Mouse (Mus musculus): ENCODE measurements around the gene Rere. TPM values are rescaled to one million over a fixed set of nuclear protein-coding genes. Genes with fewer than 3 reads are reported as not detected.
"Not testable (repeated sequence)": the region's sequence is repeated elsewhere in the genome, so short reads cannot be mapped to it uniquely, and the experiment has no call there.

The Rere gene
- polyA plus RNA-seq, 1 experiment, result 82.1 TPM

DNA sequence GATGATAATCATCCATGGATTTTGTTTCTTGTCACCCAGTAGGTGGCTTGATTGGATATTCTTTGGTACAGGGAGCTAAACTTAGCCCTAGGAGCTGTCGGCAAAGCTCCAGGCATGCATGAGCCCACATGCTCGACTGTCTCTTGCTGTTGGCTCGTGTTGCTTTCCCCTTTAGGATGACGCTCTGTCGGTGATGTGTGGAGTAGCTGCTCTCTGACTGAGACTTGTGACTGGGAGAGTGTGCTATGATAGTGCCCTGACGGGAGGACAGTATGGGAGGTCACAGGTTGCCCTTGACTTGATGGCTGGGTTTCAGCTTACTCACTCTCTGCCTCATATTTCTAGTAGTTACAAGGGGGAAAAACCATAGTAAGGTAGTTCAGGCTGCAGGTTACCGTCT lies 192.6 kb downstream of the Rere start:
- no peak for DNase-seq (ENCODE audit: low read depth)
- no peak for TF ChIP-seq POLR2A (IDR thresholded peaks at IDR 0.05; ENCODE audit: borderline replicate concordance, extremely low read depth, insufficient read depth, insufficient read length, poor library complexity, severe bottlenecking)
- no peak for TF ChIP-seq CTCF (IDR thresholded peaks at IDR 0.05; ENCODE audit: borderline replicate concordance, extremely low read depth, insufficient read depth, insufficient read length)

GRCm38 (mm10) chr4:150476258-150476657 lies 194.8 kb downstream of the Rere start:
- no peak for DNase-seq (ENCODE audit: low read depth)
- TF ChIP-seq POLR2A (IDR thresholded peaks at IDR 0.05; ENCODE audit: borderline replicate concordance, extremely low read depth, insufficient read depth, insufficient read length, poor library complexity, severe bottlenecking) (no peak), CTCF (IDR thresholded peaks at IDR 0.05; ENCODE audit: borderline replicate concordance, extremely low read depth, insufficient read depth, insufficient read length) (peak; percentile 21; the same call in 1 of the 2 replicates)

- no peak for TF ChIP-seq CTCF (IDR thresholded peaks at IDR 0.05; ENCODE audit: borderline replicate concordance, extremely low read depth, insufficient read depth, insufficient read length)
- no peak for TF ChIP-seq POLR2A (IDR thresholded peaks at IDR 0.05; ENCODE audit: borderline replicate concordance, extremely low read depth, insufficient read depth, insufficient read length, poor library complexity, severe bottlenecking)
- no peak for DNase-seq (ENCODE audit: low read depth)
Observed at GRCm38 (mm10) chr4:150478006-150478405, 196.6 kb downstream of the Rere start.

DNA sequence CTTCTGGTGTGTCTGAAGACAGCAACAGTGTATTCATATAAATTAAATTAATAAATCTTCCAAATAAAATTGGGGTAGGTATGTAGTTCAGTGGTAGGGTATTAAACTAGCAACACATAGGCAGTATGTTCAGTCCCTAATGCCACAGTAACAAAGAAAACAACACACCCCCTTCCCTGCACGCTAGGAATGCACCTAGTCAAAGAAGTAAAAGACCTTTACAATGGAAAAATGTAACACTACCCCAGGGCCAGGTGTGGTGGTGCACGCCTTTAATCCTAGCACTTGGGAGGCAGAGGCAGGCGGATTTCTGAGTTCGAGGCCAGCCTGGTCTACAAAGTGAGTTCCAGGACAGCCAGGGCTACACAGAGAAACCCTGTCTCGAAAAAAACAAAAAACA lies 201.6 kb downstream of the Rere start:
- DNase-seq (ENCODE audit: low read depth), result not testable (repeated sequence)

DNA sequence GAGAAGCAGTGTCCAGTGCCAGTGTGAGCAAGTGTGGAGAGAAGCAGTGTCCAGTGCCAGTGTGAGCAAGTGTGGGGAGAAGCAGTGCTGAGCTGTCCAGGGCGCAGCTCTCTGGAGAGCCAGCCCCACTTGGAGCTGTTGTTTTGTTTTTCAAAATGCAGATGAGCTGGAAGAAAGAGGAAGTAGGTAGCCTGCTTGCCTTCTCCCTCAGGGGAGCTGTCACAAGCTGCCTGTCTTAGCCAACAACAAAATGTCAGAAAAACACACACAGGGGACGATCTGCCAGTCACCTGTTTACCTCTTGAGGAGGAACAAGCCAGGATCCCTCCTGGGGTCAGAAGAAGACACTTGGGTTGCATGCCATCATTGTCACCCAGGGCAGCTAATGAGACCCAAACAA lies 204.7 kb downstream of the Rere start:
- no peak for DNase-seq (ENCODE audit: low read depth)
- TF ChIP-seq CTCF (IDR thresholded peaks at IDR 0.05; ENCODE audit: borderline replicate concordance, extremely low read depth, insufficient read depth, insufficient read length) (no peak), POLR2A (IDR thresholded peaks at IDR 0.05; ENCODE audit: borderline replicate concordance, extremely low read depth, insufficient read depth, insufficient read length, poor library complexity, severe bottlenecking) (no peak)

DNA sequence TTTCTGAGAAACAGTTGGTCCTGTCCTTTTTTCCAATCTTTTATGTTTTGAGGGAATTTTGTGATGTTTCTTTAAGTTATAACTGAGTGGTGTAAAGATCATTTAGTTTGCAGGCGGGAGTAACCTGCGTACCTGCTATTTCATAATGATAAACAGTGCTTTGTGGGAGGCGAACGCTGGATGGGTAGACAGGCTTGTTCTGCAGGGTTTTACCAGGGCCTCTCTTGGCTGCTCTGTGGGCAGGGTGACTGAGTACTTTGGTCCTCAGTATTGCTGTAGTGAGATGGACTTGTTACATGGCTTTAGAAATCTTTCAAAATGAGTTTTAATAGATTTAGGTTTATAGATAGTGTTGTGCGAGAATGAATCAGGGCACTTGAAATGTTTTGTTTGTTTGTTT lies 205.7 kb downstream of the Rere start:
- TF ChIP-seq CTCF (IDR thresholded peaks at IDR 0.05; ENCODE audit: borderline replicate concordance, extremely low read depth, insufficient read depth, insufficient read length) (no peak), POLR2A (IDR thresholded peaks at IDR 0.05; ENCODE audit: borderline replicate concordance, extremely low read depth, insufficient read depth, insufficient read length, poor library complexity, severe bottlenecking) (no peak)

GRCm38 (mm10) chr4:150488096-150488748 lies 206.8 kb downstream of the Rere start:
- TF ChIP-seq POLR2A (IDR thresholded peaks at IDR 0.05; ENCODE audit: borderline replicate concordance, extremely low read depth, insufficient read depth, insufficient read length, poor library complexity, severe bottlenecking), result no peak
- TF ChIP-seq CTCF (IDR thresholded peaks at IDR 0.05; ENCODE audit: borderline replicate concordance, extremely low read depth, insufficient read depth, insufficient read length), result no peak
- peak; percentile 98 for DNase-seq (ENCODE audit: low read depth)

More for the DNA sequence above, 205.7 kb downstream of the Rere start:
- no peak for DNase-seq (ENCODE audit: low read depth)

DNA sequence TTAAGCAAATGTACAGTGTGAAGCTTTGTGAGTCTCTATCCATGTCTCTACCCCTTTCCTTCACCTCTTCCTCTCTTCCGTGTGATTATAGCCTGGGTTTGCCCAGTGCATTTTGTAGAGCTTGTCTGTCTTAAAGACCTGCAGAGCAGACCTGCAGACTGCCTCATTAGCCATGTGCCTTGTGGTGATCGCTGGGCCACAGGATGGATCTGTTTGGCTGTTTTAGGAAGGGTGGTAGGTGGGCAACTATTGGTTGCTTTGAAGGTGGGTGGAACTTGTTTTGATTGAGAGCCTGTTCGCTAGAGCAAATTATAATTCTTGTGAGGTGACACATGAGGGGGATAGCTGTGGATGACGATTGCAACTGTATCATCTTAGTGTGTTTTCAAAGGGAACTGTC lies 207.3 kb downstream of the Rere start:
- no peak for DNase-seq (ENCODE audit: low read depth)
- TF ChIP-seq CTCF (IDR thresholded peaks at IDR 0.05; ENCODE audit: borderline replicate concordance, extremely low read depth, insufficient read depth, insufficient read length) (no peak), POLR2A (IDR thresholded peaks at IDR 0.05; ENCODE audit: borderline replicate concordance, extremely low read depth, insufficient read depth, insufficient read length, poor library complexity, severe bottlenecking) (no peak)

DNA sequence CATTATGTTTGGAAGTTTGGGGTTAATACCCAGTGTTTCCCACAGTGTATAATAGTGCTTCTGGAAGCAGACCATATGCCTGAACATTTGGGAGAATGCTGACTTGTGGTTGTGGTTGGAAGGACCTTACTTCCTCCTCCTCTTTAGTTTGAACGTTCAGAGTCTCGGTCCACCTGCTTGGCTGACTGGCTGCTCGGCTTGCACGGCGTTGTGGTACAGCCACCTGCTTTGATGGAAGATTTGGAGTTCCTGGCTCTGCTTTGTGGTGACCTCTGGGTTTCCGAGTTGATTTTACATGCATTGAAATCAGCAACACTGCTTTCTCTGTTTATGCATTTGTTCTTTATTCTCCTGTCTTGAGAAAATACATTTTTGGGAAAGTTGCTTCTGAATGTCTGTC lies 208.6 kb downstream of the Rere start:
- DNase-seq (ENCODE audit: low read depth), result no peak
- TF ChIP-seq POLR2A (IDR thresholded peaks at IDR 0.05; ENCODE audit: borderline replicate concordance, extremely low read depth, insufficient read depth, insufficient read length, poor library complexity, severe bottlenecking), result no peak
- no peak for TF ChIP-seq CTCF (IDR thresholded peaks at IDR 0.05; ENCODE audit: borderline replicate concordance, extremely low read depth, insufficient read depth, insufficient read length)

GRCm38 (mm10) chr4:150491710-150492109 lies 210.3 kb downstream of the Rere start:
- peak; percentile 42 for DNase-seq (ENCODE audit: low read depth)
- no peak for TF ChIP-seq CTCF (IDR thresholded peaks at IDR 0.05; ENCODE audit: borderline replicate concordance, extremely low read depth, insufficient read depth, insufficient read length)
- TF ChIP-seq POLR2A (IDR thresholded peaks at IDR 0.05; ENCODE audit: borderline replicate concordance, extremely low read depth, insufficient read depth, insufficient read length, poor library complexity, severe bottlenecking), result no peak

GRCm38 (mm10) chr4:150493258-150493937 lies 212.0 kb downstream of the Rere start:
- DNase-seq (ENCODE audit: low read depth), result no peak
- TF ChIP-seq CTCF (IDR thresholded peaks at IDR 0.05; ENCODE audit: borderline replicate concordance, extremely low read depth, insufficient read depth, insufficient read length) (no peak), POLR2A (IDR thresholded peaks at IDR 0.05; ENCODE audit: borderline replicate concordance, extremely low read depth, insufficient read depth, insufficient read length, poor library complexity, severe bottlenecking) (no peak)

DNA sequence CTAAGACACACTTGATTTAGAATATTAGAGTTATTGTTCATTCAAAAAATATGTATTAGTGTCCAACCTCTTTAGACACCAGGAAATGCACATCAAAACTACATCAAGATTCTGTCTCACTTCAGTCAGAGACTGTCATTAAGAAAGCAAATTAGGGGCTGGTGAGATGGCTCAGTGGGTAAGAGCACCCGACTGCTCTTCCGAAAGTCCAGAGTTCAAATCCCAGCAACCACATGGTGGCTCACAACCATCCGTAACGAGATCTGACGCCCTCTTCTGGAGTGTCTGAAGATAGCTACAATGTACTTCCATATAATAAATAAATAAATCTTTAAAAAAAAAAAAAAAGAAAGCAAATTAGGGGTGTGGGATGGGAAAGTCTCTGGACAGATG lies 212.5 kb downstream of the Rere start:
- DNase-seq (ENCODE audit: low read depth), result not testable (repeated sequence)
